Mouse (Mus musculus) lung, postnatal 0 days (tissue): ENCODE data around the gene Hist1h2ab.

Source experiments
- CTCF ChIP-seq: IDR thresholded peaks from 2 replicates; pipeline ENCODE4 v1.5.1; 2016; ENCODE audit warnings: antibody characterized with exemption, mild to moderate bottlenecking
- EP300 ChIP-seq: IDR thresholded peaks from 2 replicates; pipeline ENCODE4 v1.6.1; 2016; ENCODE audit warnings: antibody characterized with exemption, mild to moderate bottlenecking, control low read depth

DNA sequence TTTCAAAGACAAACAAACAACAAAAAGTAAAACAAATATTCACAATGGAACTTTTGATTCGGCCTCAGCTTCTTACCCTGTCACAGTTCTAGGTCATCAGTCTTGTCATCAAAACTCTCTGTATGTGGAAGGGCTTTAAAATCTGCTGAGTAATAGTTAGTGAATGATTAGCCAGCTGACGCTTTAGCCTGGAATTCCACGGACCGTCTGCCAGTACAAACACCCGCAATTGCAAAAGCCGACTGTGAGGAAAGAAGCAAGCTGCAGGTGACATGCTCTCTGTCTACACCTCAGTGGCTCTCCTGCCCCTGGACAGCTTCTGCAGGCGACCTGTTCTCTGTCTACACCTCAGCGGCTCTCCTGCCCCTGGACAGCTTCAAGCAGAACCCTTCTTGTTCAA lies 20.4 kb upstream of the Hist1h2ab start:
- peak; percentile 48; the same call in 1 of the 2 replicates for TF ChIP-seq EP300
- TF ChIP-seq CTCF, result no peak
